Mouse (Mus musculus): ENCODE data around the gene Rhot1.

GRCm38 (mm10) chr11:80301316-80302045 is 92.7 kb downstream of the Rhot1 start:
- no peak for TF ChIP-seq CTCF (IDR thresholded peaks at IDR 0.05; ENCODE audit: borderline replicate concordance, insufficient read depth, low read depth, low read length)
- no peak for TF ChIP-seq POLR2A (IDR thresholded peaks at IDR 0.05; ENCODE audit: borderline replicate concordance, insufficient read depth, low read length)
